Mouse (Mus musculus) heart, postnatal 0 days (tissue): ENCODE measurements around the gene Hddc2. TPM values are rescaled to one million over a fixed set of nuclear protein-coding genes. Genes with fewer than 3 reads are reported as not detected.

Source experiments
- ATAC-seq: fragments of 200-750 bp; cut with Nextera tagmentation; 2 replicates; pipeline ENCODE4 v1.8.0; 2017; ENCODE audit warnings: low read depth, moderate number of reproducible peaks, moderate library complexity; ENCODE audit not compliant: insufficient read depth
- DNase-seq: peaks from one replicate; pipeline ENCODE4 v3.0.0-alpha.2; 2016; ENCODE audit warnings: low spot score
- H3K27ac ChIP-seq: fragments of 300-500 bp; sonication (generic); 2 replicates; pipeline ENCODE4 v1.5.1; 2014; ENCODE audit warnings: low read depth, mild to moderate bottlenecking
- H3K27me3 ChIP-seq: fragments of 300-500 bp; sonication (generic); 2 replicates; pipeline ENCODE4 v1.6.1; 2014; ENCODE audit warnings: low read length, mixed read lengths; ENCODE audit not compliant: control insufficient read depth, insufficient read depth
- H3K36me3 ChIP-seq: fragments of 300-500 bp; sonication (generic); replicated peaks from 2 replicates; pipeline ENCODE4 v1.6.1; 2014; ENCODE audit warnings: low read length, mixed read lengths; ENCODE audit not compliant: control insufficient read depth, insufficient read depth
- H3K4me1 ChIP-seq: fragments of 300-500 bp; sonication (generic); 2 replicates; pipeline ENCODE4 v1.6.1; 2014; ENCODE audit warnings: antibody characterized with exemption; ENCODE audit not compliant: control insufficient read depth, insufficient read depth
- H3K4me2 ChIP-seq: fragments of 300-500 bp; sonication (generic); 2 replicates; pipeline ENCODE4 v1.6.1; 2014; ENCODE audit warnings: low read depth, mild to moderate bottlenecking, low read length, moderate library complexity
- H3K4me3 ChIP-seq: fragments of 300-500 bp; sonication (generic); 2 replicates; pipeline ENCODE4 v1.5.1; 2014; ENCODE audit warnings: low read depth, low read length
- H3K9ac ChIP-seq: fragments of 300-500 bp; sonication (generic); replicated peaks from 2 replicates; pipeline ENCODE4 v1.6.1; 2014; ENCODE audit warnings: low read depth, low read length, mixed read lengths
- H3K9me3 ChIP-seq: fragments of 300-500 bp; sonication (generic); replicated peaks from 2 replicates; pipeline ENCODE4 v1.6.1; 2016; ENCODE audit warnings: low read length; ENCODE audit not compliant: control insufficient read depth
- CTCF ChIP-seq: IDR thresholded peaks from 2 replicates; pipeline ENCODE4 v1.5.1; 2016; ENCODE audit warnings: antibody characterized with exemption, control low read depth, low read depth
- EP300 ChIP-seq: IDR thresholded peaks from 2 replicates; pipeline ENCODE4 v1.6.1; 2016; ENCODE audit warnings: antibody characterized with exemption, low read depth
- WGBS: fragments of 180-500 bp; shearing (Covaris S2); extraction: QIAGEN DNeasy Blood & Tissue Kit; methylation state at CpG from one replicate; pipeline ENCODE4 v1.1.7; 2014; 5-methylcytosine and 5-hydroxymethylcytosine counted together
- polyA plus RNA-seq: library from polyadenylated mRNA; unstranded; fragments of >200 nt; fragmentation: Nextera tagmentation; extraction: Ambion mirVana; gene quantifications from 2 replicates; pipeline ENCODE4 v1.2.1, GENCODE M21; 2015
- total RNA-seq: library from RNA; depleted of rRNA; stranded (reverse); fragments of >200 nt; gene quantifications from 2 replicates; pipeline ENCODE4 v1.2.3, GENCODE M21; 2014; ENCODE audit warnings: low replicate concordance

Hddc2 gene
- total and polyA plus RNA-seq, 2 experiments from 2014 or later, result 46.8 to 56.9 TPM

- Histone ChIP-seq H3K4me3 (no peak overlapping the region), H3K36me3 (no peaks in the 10 kb centered on the region), H3K9me3 (no peaks in the 10 kb centered on the region), H3K27me3 (no peaks in the 10 kb centered on the region), H3K27ac (peak overlapping the region; percentile 13; the same call in 1 of the 2 replicates), H3K4me2 (no peak overlapping the region), H3K9ac (no peak overlapping the region), H3K4me1 (peaks cover 17% of the 10 kb centered on the region; the same call in 1 of the 2 replicates)
- TF ChIP-seq CTCF (no peak), EP300 (no peak)
- 36% methylated on average over 5 of the region's 5 CpGs for WGBS
- no peak for DNase-seq
- no peak for ATAC-seq
Measured at GRCm38 (mm10) chr10:31295705-31296104, 17.5 kb upstream of the Hddc2 start.

DNA sequence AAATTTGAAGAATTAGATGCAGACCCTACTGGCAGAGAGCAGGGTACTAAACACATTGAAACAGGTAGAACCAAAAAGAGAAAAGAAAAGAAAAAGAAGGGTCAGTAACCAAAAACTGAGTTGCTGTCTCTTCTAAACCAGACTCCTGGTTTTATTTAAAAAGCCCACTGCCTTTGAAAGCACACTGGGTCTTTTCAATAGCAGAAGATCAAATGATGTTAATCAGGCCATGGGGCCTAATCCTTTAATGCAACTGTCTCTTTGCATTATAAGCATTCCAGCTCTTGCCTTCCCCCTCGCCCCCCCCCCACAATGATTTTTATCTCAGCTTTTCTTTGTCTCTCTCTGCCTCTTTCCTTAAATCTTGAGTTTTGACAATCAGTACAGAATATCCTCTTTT, 16.7 kb upstream of the Hddc2 start:
- Histone ChIP-seq H3K4me3 (no peak overlapping the region), H3K4me2 (no peak overlapping the region), H3K9ac (no peak overlapping the region), H3K27ac (no peak overlapping the region), H3K4me1 (peaks cover 17% of the 10 kb centered on the region; the same call in 1 of the 2 replicates), H3K36me3 (no peaks in the 10 kb centered on the region), H3K9me3 (no peaks in the 10 kb centered on the region), H3K27me3 (no peaks in the 10 kb centered on the region)
- ATAC-seq, result no peak
- 79% methylated on average over 1 of the region's 1 CpGs for WGBS
- TF ChIP-seq CTCF, result no peak
- DNase-seq, result no peak

GRCm38 (mm10) chr10:31297106-31297505, 16.1 kb upstream of the Hddc2 start:
- Histone ChIP-seq H3K4me3 (no peak overlapping the region), H3K9ac (no peak overlapping the region), H3K27me3 (no peaks in the 10 kb centered on the region), H3K4me2 (no peak overlapping the region), H3K36me3 (no peaks in the 10 kb centered on the region), H3K4me1 (peaks cover 17% of the 10 kb centered on the region; the same call in 1 of the 2 replicates), H3K27ac (no peak overlapping the region), H3K9me3 (no peaks in the 10 kb centered on the region)
- no peak for DNase-seq
- no peak for TF ChIP-seq EP300
- TF ChIP-seq CTCF, result no peak
- WGBS, result 72% methylated on average over 4 of the region's 4 CpGs
- ATAC-seq, result no peak

- WGBS, result 27% methylated on average over 2 of the region's 2 CpGs
- Histone ChIP-seq H3K4me2 (no peak overlapping the region), H3K9ac (no peak overlapping the region), H3K27ac (no peak overlapping the region), H3K4me3 (no peak overlapping the region), H3K4me1 (peaks cover 17% of the 10 kb centered on the region; the same call in 1 of the 2 replicates), H3K27me3 (no peaks in the 10 kb centered on the region), H3K36me3 (no peaks in the 10 kb centered on the region), H3K9me3 (no peaks in the 10 kb centered on the region)
- ATAC-seq (peak; percentile 64), DNase-seq (peak; percentile 66)
- TF ChIP-seq CTCF (peak; percentile 33), EP300 (no peak)
Measured at GRCm38 (mm10) chr10:31298263-31298662, 14.9 kb upstream of the Hddc2 start.

DNA sequence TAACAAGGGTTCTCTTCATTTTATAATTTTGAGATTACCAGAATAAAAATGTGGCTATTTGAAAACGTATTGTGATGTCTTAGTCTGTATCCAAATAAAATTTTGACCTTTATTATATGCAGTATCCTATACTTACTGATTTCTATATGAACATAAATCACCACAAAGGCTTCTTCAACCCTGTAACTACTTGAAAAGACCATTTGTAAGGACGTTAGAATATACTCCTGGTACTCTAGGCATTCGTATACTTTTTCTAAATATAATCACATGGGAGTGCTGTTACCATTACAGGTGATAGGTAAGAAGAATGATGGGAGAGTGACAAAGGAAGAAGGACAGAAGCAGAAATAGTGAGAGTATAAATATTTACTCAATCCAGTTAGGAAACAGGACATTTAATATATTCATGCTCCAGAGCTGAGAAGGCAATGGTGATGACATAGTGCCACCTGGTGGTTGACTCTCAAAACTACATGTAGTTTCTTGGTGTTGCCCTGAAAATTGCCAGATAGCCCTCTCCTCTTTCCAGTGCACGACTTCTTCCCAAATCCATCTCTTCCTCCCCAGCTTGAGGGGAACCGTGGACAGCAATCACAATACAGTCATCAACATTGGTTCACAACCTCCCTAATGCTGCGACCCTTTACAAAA, 14.1 kb upstream of the Hddc2 start:
- Histone ChIP-seq H3K4me2 (no peak overlapping the region), H3K4me3 (no peak overlapping the region), H3K36me3 (no peaks in the 10 kb centered on the region), H3K27me3 (no peaks in the 10 kb centered on the region), H3K4me1 (peaks cover 17% of the 10 kb centered on the region; the same call in 1 of the 2 replicates), H3K9ac (no peak overlapping the region), H3K9me3 (no peaks in the 10 kb centered on the region), H3K27ac (no peak overlapping the region)
- ATAC-seq (peak; percentile 33; the same call in 1 of the 2 replicates), DNase-seq (peak; percentile 73)
- WGBS, result 34% methylated on average over 6 of the region's 6 CpGs
- no peak for TF ChIP-seq EP300
- TF ChIP-seq CTCF, result peak; percentile 85

DNA sequence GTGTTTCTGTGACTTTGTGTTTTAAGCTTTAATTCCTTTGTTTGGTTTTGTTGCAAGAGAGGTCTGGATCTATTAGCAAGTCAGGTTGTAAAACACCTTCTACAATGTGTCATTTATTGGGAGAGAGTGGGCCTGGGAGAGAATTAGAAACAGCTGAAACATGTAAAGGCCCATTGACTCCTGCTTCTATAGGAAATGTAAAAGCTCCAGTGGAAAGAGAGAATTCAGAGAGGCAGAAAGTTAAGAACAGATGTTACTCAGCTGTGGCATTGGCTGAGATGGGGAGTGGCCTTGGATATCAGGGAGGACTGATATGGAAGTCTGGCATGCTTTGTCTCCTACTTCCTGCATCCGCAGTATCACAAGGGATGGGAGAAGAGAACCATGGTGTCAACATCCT, 12.9 kb upstream of the Hddc2 start:
- no peaks in the 10 kb centered on the region for H3K9me3 ChIP-seq
- no peak overlapping the region for H3K4me3 ChIP-seq
- WGBS, result 44% methylated on average over 1 of the region's 1 CpGs
- TF ChIP-seq CTCF, result no peak
- TF ChIP-seq EP300, result no peak
- no peaks in the 10 kb centered on the region for H3K36me3 ChIP-seq
- H3K27me3 ChIP-seq, result no peaks in the 10 kb centered on the region
- DNase-seq (no peak), ATAC-seq (no peak)
- H3K9ac ChIP-seq, result no peak overlapping the region
- H3K27ac ChIP-seq, result no peak overlapping the region
- H3K4me2 ChIP-seq, result no peak overlapping the region
- H3K4me1 ChIP-seq, result peaks cover 14% of the 10 kb centered on the region; the same call in 1 of the 2 replicates
